Mouse (Mus musculus) lung, adult 2 months (tissue): ENCODE results near the gene Adam22.

Experiments used
- CTCF ChIP-seq: fragments of 200-500 bp; IDR thresholded peaks from 2 replicates; pipeline ENCODE4 v1.5.1; 2011; ENCODE audit warnings: mild to moderate bottlenecking, low read length, control low read depth; ENCODE audit not compliant: insufficient read depth
- POLR2A ChIP-seq: fragments of 200-500 bp; IDR thresholded peaks from 2 replicates; pipeline ENCODE4 v1.6.1; 2011; ENCODE audit warnings: low read depth, mild to moderate bottlenecking, control low read depth, low read length, borderline replicate concordance; ENCODE audit errors: extremely low read depth

DNA sequence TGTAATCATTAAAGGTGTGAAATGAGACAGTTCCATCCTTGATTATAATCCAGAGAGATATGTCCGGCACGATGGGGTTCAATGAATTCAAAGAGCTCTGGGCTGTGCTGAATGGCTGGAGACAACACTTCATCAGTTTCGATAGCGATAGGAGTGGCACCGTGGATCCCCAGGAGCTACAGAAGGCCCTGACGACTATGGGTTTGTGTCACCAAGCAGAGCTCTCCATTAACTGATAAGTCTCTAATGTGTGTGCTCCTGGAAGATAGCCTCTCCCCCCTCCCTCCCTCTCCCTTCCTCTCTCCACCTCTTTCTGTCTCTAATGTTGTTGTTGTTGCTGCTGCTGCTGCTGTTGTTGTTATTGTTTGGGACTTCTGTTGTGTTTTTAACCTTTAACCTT, 304.8 kb downstream of the Adam22 start:
- TF ChIP-seq POLR2A (no peak), CTCF (no peak)
